Mouse (Mus musculus) limb, embryonic 12.5 days (tissue): Measurements from ENCODE around the gene Tcl1b4. TPM values are rescaled to one million over a fixed set of nuclear protein-coding genes. Genes with fewer than 3 reads are reported as not detected.
A peak's percentile ranks its signal among the peaks of the same experiment; 100 is the strongest.
"Not testable (repeated sequence)": the region's sequence is repeated elsewhere in the genome, so short reads cannot be mapped to it uniquely, and the experiment has no call there.

Experiments
- ATAC-seq: fragments of 200-750 bp; cut with Nextera tagmentation; 2 replicates; pipeline ENCODE4 v1.8.0; 2017; ENCODE audit warnings: low read depth, moderate TSS enrichment; ENCODE audit not compliant: insufficient number of reproducible peaks, insufficient read depth, low FRiP score, low TSS enrichment
- H3K27ac ChIP-seq: fragments of 300-500 bp; sonication (generic); 2 replicates; pipeline ENCODE4 v1.5.1; 2016; ENCODE audit warnings: mild to moderate bottlenecking, moderate library complexity
- H3K27me3 ChIP-seq: fragments of 300-500 bp; sonication (generic); 2 replicates; pipeline ENCODE4 v1.6.1; 2016; ENCODE audit warnings: mild to moderate bottlenecking, moderate library complexity
- H3K36me3 ChIP-seq: fragments of 300-500 bp; sonication (generic); 2 replicates; pipeline ENCODE4 v1.6.1; 2016; ENCODE audit warnings: mild to moderate bottlenecking, moderate library complexity
- H3K4me1 ChIP-seq: fragments of 300-500 bp; sonication (generic); replicated peaks from 2 replicates; pipeline ENCODE4 v1.6.1; 2016
- H3K4me2 ChIP-seq: fragments of 300-500 bp; sonication (generic); 2 replicates; pipeline ENCODE4 v1.6.1; 2016; ENCODE audit warnings: mild to moderate bottlenecking, moderate library complexity
- H3K4me3 ChIP-seq: fragments of 300-500 bp; sonication (generic); replicated peaks from 2 replicates; pipeline ENCODE4 v1.5.1; 2016; ENCODE audit warnings: mild to moderate bottlenecking
- H3K9ac ChIP-seq: fragments of 300-500 bp; sonication (generic); replicated peaks from 2 replicates; pipeline ENCODE4 v1.6.1; 2016; ENCODE audit warnings: mild to moderate bottlenecking, moderate library complexity
- H3K9me3 ChIP-seq: fragments of 300-500 bp; sonication (generic); 2 replicates; pipeline ENCODE4 v1.6.1; 2016; ENCODE audit warnings: mild to moderate bottlenecking, moderate library complexity
- WGBS: fragments of 180-500 bp; shearing (Covaris S2); methylation state at CpG from one replicate; pipeline ENCODE4 v1.1.7; 2016; 5-methylcytosine and 5-hydroxymethylcytosine counted together
- polyA plus RNA-seq: library from polyadenylated mRNA; unstranded; fragments of >200 nt; fragmentation: Nextera tagmentation; extraction: Ambion mirVana; gene quantifications from 2 replicates; pipeline ENCODE4 v1.2.1, GENCODE M21; 2016

Tcl1b4 gene
- polyA plus RNA-seq, 1 experiment from 2014 or later: not detected

DNA sequence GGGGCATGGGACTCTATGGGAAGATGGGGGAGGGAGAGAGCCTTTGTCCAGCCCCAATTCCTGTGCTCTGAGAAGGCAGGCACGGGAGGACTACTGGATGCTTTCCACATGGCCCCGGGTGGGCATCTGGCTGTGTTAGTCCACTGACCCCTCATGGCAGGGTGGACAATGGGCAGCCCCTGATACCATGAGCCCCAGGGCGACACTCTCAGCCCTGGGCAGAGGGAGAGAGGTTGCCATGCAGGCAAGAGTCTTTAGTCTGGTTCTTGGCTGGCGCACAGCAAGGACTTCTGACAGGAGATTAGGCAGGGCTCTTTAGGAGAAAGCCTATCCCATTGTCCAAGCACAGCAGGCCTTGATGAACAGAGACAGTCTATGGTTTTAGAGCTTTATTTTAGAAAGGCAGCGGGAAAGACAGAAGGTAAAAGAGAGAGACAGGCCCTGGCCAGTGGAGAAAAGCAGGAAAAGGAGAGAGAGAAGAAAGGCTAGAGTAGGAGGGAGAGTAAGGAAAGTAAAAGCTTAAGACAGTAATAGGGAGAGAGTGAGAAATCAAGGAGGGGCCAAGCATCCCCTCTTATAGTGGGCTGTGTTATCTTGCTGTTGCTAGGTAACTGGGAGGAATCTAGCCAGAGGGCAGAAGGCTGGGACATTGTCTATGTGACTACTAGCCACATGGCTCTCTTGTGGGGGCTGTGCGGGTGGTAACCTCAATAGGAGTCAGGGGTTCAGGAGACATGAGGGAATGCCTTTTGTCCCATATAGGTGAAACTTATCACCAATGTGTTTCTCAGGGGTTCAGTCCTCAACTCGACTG is 1.9 kb upstream of the Tcl1b4 start:
- not testable (repeated sequence) for H3K4me3 ChIP-seq, H3K4me1 ChIP-seq, H3K4me2 ChIP-seq, ATAC-seq, H3K27me3 ChIP-seq, H3K27ac ChIP-seq, H3K36me3 ChIP-seq, H3K9ac ChIP-seq, H3K9me3 ChIP-seq
- 79% methylated on average over 7 of the region's 7 CpGs for WGBS

DNA sequence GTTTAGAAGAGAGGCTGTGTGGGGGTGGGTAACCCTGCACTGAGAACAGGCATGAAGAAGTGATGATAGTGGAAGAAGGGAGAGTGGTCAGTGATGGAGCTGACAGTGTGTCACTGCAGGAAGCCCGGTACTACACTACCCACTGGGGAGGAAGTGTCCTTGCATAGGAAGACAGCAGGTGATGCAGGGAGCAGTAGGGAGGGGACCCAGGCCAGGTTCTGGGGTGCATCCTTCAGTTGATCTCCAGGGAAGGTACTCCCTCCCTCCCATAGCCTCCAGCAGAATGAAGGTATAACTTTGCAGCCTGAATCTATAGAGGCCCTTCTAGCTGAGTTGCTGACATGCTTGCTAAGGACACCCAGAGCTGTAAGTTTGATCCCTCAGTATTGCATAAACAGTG is 5.3 kb downstream of the Tcl1b4 start:
- Histone ChIP-seq H3K4me1 (peaks cover 11% of the 10 kb centered on the region), H3K27ac (no peak overlapping the region), H3K27me3 (no peaks in the 10 kb centered on the region; the same call in 1 of the 2 replicates), H3K4me2 (no peak overlapping the region), H3K4me3 (no peak overlapping the region), H3K36me3 (no peaks in the 10 kb centered on the region), H3K9me3 (no peaks in the 10 kb centered on the region), H3K9ac (no peak overlapping the region)
- ATAC-seq: no peak
- WGBS: 63% methylated on average over 1 of the region's 1 CpGs

DNA sequence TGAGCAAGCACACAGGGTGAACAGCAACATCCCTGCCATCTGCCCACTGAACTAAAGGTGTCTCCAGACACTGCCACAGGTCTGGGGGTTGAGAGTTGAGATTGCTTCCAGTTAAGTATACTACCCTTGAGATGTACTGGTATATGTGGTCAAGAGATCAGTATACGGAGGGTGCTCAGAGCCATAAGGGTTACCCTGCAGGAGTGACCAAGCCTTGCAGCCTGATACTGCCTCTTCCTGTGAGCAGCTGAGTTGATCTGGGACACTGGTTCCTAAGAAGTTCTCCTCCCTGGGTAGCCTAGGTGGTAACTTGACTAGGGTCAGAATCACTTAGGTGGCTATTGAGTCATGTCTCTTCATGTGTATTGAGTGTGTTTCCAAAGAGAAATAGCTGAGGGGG is 6.7 kb downstream of the Tcl1b4 start:
- no peak for ATAC-seq
- Histone ChIP-seq H3K9ac (no peak overlapping the region), H3K9me3 (no peaks in the 10 kb centered on the region), H3K27me3 (no peaks in the 10 kb centered on the region; the same call in 1 of the 2 replicates), H3K36me3 (no peaks in the 10 kb centered on the region), H3K4me3 (no peak overlapping the region), H3K4me2 (no peak overlapping the region), H3K4me1 (peaks cover 11% of the 10 kb centered on the region), H3K27ac (no peak overlapping the region)
- 91% methylated on average over 1 of the region's 1 CpGs for WGBS

DNA sequence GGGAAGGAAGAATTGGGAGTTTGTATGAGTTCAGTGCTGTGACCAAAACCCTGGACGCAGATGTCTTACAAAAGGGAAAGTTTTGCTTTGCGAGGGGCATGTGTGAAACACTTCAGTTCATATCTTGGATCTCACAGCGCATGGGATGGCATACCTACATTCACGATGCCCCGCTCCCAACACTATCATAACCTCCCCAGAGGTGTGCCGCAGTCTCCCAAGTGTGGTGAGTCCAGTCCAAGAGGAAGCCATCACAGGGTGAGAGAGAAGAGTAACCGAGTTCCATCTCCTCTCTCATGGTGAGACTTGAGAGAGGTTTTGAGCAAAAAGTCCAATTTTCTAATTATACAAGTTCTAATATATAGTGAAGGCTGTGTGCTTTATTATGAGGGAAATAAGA is 7.5 kb downstream of the Tcl1b4 start:
- Histone ChIP-seq H3K4me2 (no peak overlapping the region), H3K4me1 (peaks cover 11% of the 10 kb centered on the region), H3K9me3 (no peaks in the 10 kb centered on the region), H3K27ac (no peak overlapping the region), H3K4me3 (no peak overlapping the region), H3K9ac (no peak overlapping the region), H3K36me3 (no peaks in the 10 kb centered on the region), H3K27me3 (no peaks in the 10 kb centered on the region; the same call in 1 of the 2 replicates)
- ATAC-seq: no peak
- WGBS: 91% methylated on average over 7 of the region's 7 CpGs

DNA sequence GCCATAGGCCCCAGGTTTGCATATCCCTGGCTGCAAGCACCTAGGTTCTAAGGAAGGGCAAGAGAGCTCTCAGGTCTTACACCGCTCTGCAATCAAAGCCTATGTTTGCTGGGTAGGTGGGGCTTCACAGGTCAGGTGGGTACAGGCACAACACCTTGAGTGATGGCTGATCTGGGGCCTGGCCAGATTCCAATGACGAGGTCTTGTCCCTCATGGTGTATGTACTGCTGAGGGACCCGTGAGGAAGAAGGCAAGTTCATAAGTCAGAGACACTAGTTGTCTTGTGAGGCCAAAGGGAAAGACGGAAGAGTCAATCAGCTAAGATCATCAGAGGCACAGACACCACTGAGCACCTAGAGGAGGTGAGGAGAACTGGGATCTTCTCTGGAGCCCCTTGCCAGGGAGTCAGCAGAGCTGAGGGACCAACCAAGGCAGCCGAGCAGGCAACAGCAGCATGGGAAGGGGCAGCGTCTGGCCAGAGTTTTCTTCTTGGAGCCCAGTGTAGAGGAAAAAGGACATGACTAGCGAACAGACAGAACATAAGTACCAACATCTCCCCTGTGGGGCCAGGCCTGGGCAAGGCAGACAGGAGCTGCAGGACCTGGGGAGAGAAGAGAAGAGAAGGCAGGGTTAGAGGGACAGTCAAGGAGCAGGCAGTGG is 15.5 kb downstream of the Tcl1b4 start:
- Histone ChIP-seq H3K27ac (no peak overlapping the region), H3K4me2 (no peak overlapping the region), H3K4me3 (no peak overlapping the region), H3K9me3 (no peaks in the 10 kb centered on the region), H3K9ac (no peak overlapping the region), H3K4me1 (no peaks in the 10 kb centered on the region), H3K36me3 (no peaks in the 10 kb centered on the region), H3K27me3 (no peaks in the 10 kb centered on the region)
- WGBS: 84% methylated on average over 7 of the region's 7 CpGs
- no peak for ATAC-seq

DNA sequence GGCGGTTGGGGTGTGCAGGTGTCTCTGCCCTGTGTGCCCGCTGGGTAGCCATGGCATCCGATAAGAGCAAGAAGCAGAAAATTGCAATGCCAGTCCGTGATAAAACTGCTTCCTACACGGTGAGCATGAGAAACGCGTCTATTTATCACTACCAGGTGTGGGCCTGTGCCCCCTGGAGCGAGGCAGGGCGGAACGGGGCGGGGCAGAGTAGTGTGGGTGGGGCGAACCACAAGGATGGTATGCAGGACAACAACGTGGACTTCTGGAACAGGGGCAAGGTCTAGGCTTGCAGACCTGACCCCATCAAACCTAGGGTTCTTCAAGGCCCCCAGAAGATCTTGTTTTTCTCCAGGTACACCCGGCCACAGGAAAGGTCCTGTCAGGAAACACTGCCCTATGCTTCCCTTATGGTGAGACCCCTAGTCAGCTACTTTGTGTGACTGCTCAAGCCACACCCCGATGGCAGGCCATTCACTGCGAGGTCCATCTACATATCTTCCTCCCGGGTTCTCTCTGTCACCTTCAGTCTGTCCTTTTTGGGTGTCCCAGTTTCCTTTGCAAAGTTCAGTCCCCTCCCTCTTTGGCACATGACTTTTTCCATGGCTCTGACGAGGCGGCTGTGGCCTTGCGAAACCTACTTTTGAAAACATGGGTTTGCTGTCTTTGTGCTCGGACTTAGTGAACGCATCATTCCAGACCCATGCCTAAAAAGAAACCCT is 21.0 kb downstream of the Tcl1b4 start, which contains the start of gene Tcl1:
TSS of gene Tcl1 (minus strand) at position 193 of the 719 bp plus-strand sequence.
- Histone ChIP-seq H3K4me1 (no peaks in the 10 kb centered on the region), H3K4me3 (no peak within 1 kb of the TSS), H3K9me3 (no peaks in the 10 kb centered on the region), H3K4me2 (no peak within 1 kb of the TSS), H3K36me3 (no peaks in the 10 kb centered on the region), H3K27ac (no peak within 1 kb of the TSS), H3K27me3 (no peaks in the 10 kb centered on the region), H3K9ac (no peak within 1 kb of the TSS)
- ATAC-seq: no peak
- 83% methylated on average over 22 of the region's 22 CpGs for WGBS

DNA sequence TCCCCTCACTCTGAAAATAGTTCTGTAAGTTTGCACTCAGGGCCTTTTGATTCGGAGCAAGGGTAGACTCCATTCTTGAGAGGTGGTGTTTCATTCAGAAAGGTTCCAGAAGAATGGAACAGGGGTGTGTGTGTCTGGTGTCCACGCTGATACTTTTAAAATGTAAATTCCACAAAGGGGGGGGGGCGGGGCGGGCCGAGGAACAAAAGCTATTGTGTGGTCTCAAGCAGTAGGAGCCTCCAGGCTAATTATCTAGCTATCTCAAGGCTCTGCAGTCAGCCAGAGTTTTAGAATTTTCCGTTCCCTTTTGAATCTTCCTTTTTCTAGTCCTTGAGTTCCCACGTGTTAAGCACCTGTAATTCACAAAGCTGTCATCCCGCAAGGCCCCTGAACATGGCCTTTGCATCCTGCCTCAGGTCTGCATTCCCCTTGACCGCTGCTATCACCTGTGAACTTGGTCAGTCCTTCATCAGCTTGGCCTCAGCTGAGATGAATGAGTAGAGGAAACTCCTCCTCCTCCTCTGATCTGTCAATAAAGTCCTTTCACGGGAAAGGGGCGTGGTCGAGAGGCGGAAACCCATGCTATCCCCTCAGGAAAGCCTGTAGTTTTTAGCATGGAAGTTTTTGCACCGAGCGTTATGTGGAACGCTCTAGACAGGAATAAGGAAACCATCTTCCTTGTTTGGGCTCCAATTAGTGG is 23.0 kb downstream of the Tcl1b4 start:
- 62% methylated on average over 16 of the region's 16 CpGs for WGBS
- Histone ChIP-seq H3K4me2 (no peak overlapping the region), H3K27me3 (no peaks in the 10 kb centered on the region), H3K27ac (no peak overlapping the region), H3K9ac (no peak overlapping the region), H3K36me3 (no peaks in the 10 kb centered on the region), H3K4me3 (no peak overlapping the region), H3K4me1 (no peaks in the 10 kb centered on the region), H3K9me3 (no peaks in the 10 kb centered on the region)
- no peak for ATAC-seq

DNA sequence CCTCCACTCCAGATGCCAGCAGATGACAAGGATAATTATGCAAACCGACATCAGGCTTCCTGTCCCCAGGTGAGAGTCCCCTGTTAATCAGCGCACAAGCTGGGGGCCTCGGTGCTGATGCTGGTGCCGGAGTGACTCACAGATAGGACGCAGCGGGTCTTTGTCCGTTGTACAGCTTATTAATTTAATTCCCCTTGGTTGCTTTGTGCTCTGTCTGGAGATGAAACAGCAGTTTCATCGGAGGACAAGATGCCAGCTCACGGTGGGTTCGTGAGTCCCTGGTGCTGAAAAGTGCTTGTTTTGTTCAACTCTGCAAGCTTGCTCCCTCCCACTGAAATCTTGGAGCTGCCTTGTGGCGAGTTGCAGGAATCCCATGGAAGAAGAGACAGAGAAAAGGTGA is 32.6 kb downstream of the Tcl1b4 start:
- H3K27ac ChIP-seq: no peak overlapping the region
- no peaks in the 10 kb centered on the region for H3K27me3 ChIP-seq
- no peaks in the 10 kb centered on the region for H3K4me1 ChIP-seq
- ATAC-seq: no peak
- H3K9me3 ChIP-seq: no peaks in the 10 kb centered on the region
- H3K4me2 ChIP-seq: no peak overlapping the region
- H3K9ac ChIP-seq: no peak overlapping the region
- no peak overlapping the region for H3K4me3 ChIP-seq
- 73% methylated on average over 11 of the region's 11 CpGs for WGBS
- no peaks in the 10 kb centered on the region for H3K36me3 ChIP-seq

DNA sequence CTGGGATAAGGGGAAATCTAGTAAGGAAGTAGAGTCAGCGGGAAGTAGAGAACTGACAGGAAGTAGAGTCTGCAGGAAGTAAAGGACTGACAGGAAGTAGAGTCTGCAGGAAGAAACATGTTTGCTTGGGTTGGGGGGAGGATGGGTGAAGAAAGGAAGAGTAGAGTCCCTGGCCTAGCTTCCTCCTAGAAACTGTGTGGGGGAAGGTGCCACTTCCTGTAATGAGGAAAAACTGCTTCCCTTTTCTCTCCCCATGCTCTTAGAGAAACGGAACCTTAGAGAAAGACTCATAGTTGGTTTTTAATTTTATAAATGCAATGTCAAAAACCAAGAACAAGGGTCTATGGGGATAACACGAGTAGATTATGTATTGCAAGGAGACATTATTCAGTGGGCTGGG is 33.3 kb downstream of the Tcl1b4 start:
- H3K4me2 ChIP-seq: no peak overlapping the region
- H3K4me1 ChIP-seq: no peaks in the 10 kb centered on the region
- no peak for ATAC-seq
- H3K9ac ChIP-seq: no peak overlapping the region
- WGBS: 84% methylated on average over 3 of the region's 3 CpGs
- no peak overlapping the region for H3K27ac ChIP-seq
- no peaks in the 10 kb centered on the region for H3K27me3 ChIP-seq
- no peaks in the 10 kb centered on the region for H3K36me3 ChIP-seq
- no peak overlapping the region for H3K4me3 ChIP-seq
- no peaks in the 10 kb centered on the region for H3K9me3 ChIP-seq

DNA sequence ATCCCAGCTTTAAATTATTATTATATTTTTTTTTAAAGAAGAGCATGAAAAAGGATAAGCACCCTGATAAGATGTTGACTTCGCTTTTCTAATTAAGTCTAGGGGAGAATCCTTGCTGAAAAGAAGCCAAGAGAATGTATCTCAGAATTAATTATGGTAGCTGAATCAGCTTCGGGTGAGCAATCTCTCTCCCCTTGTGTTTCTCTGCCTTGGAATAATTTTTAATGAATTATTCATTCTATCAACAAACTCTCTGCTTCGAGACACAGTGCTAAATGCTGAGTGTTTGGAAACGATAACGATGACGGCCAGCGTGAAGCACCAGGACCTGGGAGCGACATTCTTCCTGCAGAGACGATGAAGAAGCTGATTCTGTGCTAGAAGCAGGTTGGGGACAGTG is 37.3 kb downstream of the Tcl1b4 start:
- H3K4me3 ChIP-seq: no peak overlapping the region
- H3K36me3 ChIP-seq: no peaks in the 10 kb centered on the region
- H3K27ac ChIP-seq: no peak overlapping the region
- no peaks in the 10 kb centered on the region for H3K9me3 ChIP-seq
- no peaks in the 10 kb centered on the region for H3K4me1 ChIP-seq
- no peaks in the 10 kb centered on the region for H3K27me3 ChIP-seq
- ATAC-seq: no peak
- no peak overlapping the region for H3K9ac ChIP-seq
- no peak overlapping the region for H3K4me2 ChIP-seq
- WGBS: 86% methylated on average over 9 of the region's 9 CpGs

DNA sequence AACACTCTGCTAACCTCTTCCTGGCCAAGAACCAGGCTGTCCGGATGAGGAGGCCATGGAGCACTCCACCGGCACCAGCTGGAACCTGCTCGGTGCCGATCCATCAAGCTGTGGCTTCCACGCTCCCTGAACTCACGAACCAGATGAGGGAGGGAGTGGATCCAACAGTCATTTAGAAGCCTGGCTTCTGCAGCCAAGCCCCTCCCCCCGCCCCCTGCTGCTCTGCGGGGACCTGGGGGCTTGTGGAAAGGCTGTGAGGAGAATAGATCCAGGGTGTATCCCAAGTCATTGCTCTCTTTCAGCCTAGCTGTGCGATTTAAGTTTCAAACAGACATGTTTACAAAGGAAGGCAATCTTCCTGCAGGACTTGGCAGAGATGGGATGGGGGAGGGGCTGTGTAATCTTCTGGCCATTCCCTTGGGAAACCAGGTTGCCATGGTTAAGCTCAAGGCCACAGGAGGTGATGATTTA is 47.0 kb downstream of the Tcl1b4 start:
- Histone ChIP-seq H3K36me3 (no peaks in the 10 kb centered on the region), H3K4me2 (peak overlapping the region; percentile 50), H3K27me3 (0 out of 2 replicates have a peak, but pooled peaks cover 5% of the 10 kb centered on the region), H3K4me3 (no peak overlapping the region), H3K9ac (no peak overlapping the region), H3K4me1 (peaks cover 19% of the 10 kb centered on the region), H3K27ac (no peak overlapping the region), H3K9me3 (no peaks in the 10 kb centered on the region)
- ATAC-seq: no peak
- WGBS: 7% methylated on average over 9 of the region's 9 CpGs
